Mouse (Mus musculus) left cerebral cortex, adult 9 months (tissue): Measurements from ENCODE around the gene Hps4.

Experiments
- DNase-seq, 2 experiments: peaks; one replicate each; pipeline ENCODE4 v3.0.0; 2022; ENCODE audit warnings: low spot score in 2 of 2

The Hps4 gene

DNA sequence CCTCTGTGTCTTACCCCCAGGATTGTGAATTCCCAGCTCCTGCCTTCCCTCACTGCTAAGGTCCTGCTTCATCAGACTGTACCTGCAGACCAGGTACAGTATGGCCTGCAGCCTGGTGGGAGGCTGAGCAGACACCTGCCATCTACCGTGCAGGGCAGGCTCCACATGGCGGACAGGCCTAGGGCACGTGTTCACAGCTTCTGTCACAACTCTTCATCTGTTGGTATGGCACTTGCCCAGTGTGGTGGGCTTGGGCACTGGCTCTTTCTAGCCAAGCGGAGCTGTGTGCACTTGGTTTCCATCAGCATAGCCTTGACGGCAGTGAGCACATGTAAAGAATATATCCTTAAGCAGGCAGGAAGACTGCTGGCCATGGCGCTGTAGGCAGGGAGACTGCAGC is 24.0 kb downstream of the Hps4 start:
- DNase-seq: no peak

GRCm38 (mm10) chr5:112367338-112367737 is 24.5 kb downstream of the Hps4 start:
- no peak for DNase-seq

DNA sequence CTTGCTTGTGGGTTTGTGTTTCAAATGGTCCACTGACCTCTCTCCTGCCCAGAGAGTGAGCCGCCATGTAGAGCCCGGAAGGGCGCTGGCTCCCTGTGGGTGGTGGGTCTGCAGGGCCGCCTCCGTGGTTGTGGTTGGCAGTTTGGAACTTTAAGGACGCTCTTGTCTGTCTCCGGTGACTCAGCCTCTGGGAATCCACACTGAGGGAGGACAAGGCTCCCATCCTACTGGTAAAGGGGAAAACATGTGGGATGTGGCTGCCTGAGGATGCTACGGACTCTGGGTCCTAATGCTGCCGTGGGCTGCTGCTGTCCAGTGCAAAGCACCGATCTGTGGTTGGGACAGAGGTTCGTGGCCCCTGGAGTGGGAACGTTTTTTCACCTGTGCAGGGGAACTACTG is 25.0 kb downstream of the Hps4 start:
- peak in 1 of 2 experiments; percentile 46 for DNase-seq

GRCm38 (mm10) chr5:112368666-112369065 is 25.8 kb downstream of the Hps4 start:
- no peak for DNase-seq

- DNase-seq: no peak
Observed at GRCm38 (mm10) chr5:112369326-112369725, 26.4 kb downstream of the Hps4 start.

DNA sequence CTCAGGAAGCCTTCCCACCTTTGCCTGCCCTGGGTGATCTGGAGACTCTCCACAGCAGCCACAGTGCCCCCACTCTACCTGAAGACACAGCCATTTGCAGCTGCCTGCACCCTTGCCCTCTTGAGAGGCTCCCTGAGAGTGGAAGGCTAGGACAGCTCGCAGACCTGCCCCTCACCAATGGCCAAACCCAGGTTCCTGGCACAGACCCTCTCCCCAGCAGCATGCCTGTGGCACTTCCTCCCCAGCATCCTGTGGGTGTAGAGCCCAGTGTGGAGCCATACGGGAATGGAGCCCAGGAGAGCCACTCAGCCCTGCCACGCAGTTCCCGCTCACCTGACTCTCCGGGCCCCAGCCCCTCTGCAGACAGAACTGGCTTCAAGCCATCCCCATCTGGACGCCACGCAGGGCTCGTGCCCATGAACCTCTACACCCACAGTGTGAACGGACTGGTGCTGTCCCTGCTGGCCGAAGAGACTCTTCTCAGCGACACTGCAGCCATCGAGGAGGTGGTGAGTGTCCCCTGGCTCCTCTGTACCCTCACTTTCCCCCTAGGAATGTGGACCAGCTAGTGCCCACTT is 27.4 kb downstream of the Hps4 start:
- no peak for DNase-seq

GRCm38 (mm10) chr5:112371933-112372332 is 29.1 kb downstream of the Hps4 start:
- DNase-seq: peak in 1 of 2 experiments; percentile 78

DNA sequence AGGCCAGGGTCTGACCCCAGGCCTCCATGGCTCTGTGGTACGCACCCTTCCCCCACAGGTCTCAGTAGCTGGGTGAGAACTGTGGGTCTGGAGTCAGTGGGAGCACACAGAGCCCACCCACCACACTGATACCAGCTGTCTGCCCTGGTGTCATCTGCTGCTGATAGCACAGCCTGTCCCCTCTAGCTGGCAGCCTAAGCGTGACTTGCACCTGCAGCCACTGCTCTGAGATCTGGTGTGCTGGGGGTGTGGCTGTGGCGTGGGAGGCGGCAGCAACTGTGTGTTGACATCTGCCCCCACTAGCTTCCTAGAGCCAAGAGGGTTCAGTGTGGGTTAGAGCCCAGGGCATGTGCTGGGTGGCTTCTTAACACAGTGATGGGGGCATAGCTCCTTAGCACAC is 33.2 kb downstream of the Hps4 start:
- no peak for DNase-seq

DNA sequence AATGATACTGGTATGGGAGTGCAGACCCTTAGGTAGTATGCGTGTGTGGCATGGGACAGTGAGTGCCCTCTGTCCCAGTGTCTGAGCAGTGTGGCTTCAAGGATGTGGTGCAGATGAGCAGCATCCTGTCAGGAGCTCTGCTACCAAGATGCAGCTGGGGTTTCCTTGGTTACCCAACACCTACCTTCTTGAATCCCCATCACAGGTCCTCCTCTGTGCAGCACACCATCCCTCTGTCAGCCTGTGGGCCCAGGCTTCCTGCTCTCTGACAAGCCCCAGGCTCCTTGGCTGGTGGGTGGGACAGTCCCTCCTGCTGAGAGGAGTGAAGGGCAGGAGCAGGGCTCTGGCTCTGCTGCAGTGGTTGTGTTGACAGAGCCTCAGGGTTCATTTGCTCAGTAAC is 34.5 kb downstream of the Hps4 start:
- DNase-seq: no peak

DNA sequence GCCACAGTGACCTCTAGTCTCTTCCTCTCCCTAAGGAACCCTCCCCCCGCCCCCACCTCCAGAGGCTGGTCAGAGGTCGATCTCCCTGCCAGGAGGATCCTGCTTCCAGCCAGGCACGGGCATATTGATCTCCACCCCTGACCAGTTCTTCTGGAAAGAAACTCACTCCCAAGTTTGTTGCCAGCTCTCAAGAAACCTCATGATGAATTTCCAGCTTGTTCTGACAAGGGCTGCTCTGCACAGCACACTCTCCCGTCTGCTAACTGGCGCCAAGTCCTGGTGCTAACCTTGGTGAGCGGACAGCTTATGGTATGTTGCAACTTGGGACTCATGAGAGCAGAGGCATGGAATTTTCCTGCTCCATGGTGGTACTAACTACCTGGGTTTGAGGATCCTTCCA is 35.8 kb downstream of the Hps4 start:
- no peak for DNase-seq

DNA sequence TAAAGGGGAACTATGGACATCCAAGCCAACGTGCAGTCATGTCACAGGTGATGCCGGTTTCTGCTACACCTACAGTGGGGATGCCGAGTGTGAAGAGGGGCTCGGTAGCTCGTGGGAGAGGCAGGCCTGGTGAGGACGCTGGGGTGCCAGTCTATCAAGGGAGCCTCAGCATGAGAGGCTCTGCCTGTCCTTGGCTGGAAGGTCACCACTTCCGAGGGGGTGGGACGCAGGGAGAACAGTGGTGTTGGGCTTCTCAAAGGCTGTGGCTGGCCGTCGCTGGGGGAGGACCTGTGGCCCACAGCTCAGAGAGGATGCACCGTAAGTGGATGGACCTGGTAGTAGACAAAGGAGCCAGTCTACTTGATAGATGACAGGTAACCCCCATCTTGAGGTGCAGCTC is 38.3 kb downstream of the Hps4 start:
- DNase-seq: no peak

DNA sequence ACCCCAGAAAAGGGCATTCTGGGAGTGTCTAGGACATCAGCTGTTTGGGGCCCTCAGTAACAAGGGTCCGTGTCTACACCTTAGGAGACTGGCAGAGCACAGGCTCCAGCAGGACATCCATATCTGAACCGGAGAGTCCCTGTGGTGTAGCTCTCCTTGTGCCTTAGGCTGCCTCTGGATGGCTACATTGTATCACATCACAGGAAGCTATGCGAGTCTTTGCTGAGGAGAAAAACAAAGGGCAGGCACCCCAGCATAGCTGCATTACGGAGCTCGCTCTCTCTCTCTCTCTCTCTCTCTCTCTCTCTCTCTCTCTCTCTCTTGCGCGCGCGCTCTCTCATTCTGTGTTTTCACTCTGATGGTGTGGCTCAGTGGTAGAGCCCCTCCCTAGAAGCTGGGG is 39.2 kb downstream of the Hps4 start:
- no peak for DNase-seq

DNA sequence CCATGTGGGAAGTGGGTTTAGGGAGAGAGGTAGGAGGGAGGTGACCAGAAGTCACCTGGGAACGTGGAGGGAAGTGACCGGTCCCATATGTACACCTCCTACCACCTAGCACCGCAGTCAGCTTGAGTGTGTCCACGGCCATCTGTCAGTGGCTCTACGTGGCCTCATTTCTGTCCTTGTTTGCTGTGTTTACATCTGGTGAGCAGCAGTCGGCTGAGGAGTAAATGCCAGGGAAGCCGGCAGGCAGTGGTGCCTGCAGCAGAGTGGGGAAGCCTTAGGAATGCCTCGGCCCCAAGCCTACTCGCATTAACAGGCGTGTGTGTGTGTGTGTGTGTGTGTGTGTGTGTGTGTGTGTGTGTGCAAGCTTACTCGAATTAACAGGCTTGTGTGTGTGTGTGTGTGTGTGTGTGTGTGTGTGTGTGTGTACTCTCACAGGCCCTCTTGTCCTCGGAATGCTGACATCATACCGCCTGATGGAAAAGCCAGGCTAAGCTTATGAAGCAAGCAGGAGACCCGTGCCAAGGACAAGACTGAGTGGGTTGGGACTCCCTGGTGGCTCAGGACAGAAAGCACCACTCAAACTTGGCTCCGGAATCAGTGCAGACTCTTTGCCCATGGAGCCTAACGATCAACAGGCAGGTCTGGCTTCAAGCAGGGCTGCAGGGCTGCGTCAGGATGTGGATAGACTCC is 39.9 kb downstream of the Hps4 start:
- peak in 1 of 2 experiments; percentile 67 for DNase-seq

- DNase-seq: no peak
Observed at GRCm38 (mm10) chr5:112384805-112385472, 42.1 kb downstream of the Hps4 start.

GRCm38 (mm10) chr5:112385973-112386372 is 43.1 kb downstream of the Hps4 start:
- DNase-seq: no peak

- DNase-seq: no peak
Observed at GRCm38 (mm10) chr5:112389352-112389751, 46.5 kb downstream of the Hps4 start.

GRCm38 (mm10) chr5:112391002-112391401 is 48.1 kb downstream of the Hps4 start:
- no peak for DNase-seq

DNA sequence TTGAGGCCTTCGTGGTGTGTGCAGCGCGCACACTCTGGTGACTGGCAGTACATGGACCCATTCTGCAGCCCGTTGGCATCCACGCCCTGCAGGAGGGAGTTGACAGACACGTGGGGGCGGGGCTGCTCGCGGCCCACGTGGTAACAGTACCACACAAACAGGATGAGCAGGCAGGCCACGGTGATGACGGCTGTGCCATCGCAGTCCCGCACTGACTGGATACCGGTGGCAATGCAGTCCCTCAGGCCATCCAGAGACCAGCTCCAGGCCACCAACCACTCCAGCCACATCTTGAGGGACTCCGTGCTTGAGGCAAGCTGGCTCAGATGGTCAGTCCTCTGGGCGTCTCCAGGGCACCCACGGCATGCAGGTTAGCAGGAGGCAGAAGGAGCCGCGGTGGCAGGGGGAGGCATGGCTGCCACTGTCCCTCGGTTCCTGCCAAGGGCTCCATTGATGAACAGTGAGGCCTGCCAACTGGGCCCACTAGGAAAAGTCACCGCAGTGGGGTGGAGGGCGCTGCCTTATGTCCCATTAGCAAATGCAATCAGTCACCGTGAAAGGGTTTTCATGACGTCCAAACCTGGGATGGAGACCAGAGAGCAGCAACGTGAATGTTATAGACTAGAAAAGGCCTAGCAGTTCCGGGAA is 48.9 kb downstream of the Hps4 start:
- DNase-seq: no peak

- no peak for DNase-seq
Observed at GRCm38 (mm10) chr5:112393741-112394414, 51.0 kb downstream of the Hps4 start.

DNA sequence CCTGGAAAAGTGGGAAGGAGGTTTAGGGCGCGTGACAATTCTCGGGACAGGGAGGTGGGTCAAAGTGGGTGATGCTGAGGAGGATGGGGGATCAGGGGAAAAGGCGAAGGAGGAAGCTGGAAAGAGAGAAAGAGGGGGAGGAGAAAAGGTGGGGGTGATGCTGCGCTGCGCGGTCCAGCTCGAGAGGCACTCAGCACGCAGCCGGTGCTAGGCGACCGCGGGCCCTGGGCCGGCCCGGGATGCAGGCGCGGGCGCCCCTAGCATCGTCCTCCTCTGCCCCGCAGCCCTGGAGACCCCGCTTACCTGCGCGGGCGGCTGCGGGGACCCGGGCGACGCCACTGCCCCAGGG is 51.5 kb downstream of the Hps4 start:
- no peak for DNase-seq

- DNase-seq: peak; percentile 65 to 86
Observed at GRCm38 (mm10) chr5:112394779-112395443, 52.0 kb downstream of the Hps4 start, which contains the start of gene Asphd2. TSS of gene Asphd2 (minus strand) at chr5:112394866.

DNA sequence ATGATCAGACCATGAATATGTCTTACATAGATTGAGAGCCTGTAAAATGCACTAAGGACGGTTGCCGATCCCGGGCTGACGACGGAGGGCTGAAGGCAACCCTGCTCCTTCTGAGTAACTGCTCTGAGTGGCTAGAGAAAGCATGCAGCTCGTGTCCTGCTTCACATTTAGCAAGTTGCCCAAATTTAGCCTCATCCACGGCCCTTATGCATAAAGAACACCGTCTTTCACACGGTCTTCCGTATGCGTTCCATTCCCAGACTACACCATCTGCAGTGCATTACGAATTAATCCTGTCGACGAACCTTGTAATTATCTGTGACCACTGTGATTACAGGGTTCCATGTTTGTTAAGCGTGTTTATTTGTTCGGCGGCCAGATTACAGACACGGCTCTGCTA is 53.2 kb downstream of the Hps4 start:
- no peak for DNase-seq
